Mouse (Mus musculus): ENCODE measurements around the gene Slc35c1. TPM values are rescaled to one million over a fixed set of nuclear protein-coding genes. Genes with fewer than 3 reads are reported as not detected.

Slc35c1 gene
- polyA plus RNA-seq, 1 experiment from 2014 or later, result 8.9 TPM

GRCm38 (mm10) chr2:92446656-92447055 lies 13.7 kb downstream of the Slc35c1 start:
- no peak for ATAC-seq (ENCODE audit: extremely low read depth, insufficient number of reproducible peaks, low FRiP score, low TSS enrichment)
- 0 out of 2 replicates have a peak, but pooled peaks cover 6% of the 10 kb centered on the region for H3K27me3 ChIP-seq (replicated peaks)
- peaks cover 11% of the 10 kb centered on the region for H3K4me1 ChIP-seq
- no peak overlapping the region for H3K4me3 ChIP-seq
- no peak overlapping the region for H3K4me2 ChIP-seq
- WGBS, result 74% methylated on average over 8 of the region's 8 CpGs
- H3K9me3 ChIP-seq, result no peaks in the 10 kb centered on the region
- no peak overlapping the region for H3K27ac ChIP-seq (replicated peaks)
- H3K9ac ChIP-seq, result no peak overlapping the region
- no peaks in the 10 kb centered on the region for H3K36me3 ChIP-seq

- Histone ChIP-seq H3K27me3 (replicated peaks) (0 out of 2 replicates have a peak, but pooled peaks cover 6% of the 10 kb centered on the region), H3K4me3 (no peak overlapping the region), H3K9me3 (no peaks in the 10 kb centered on the region), H3K4me1 (peaks cover 11% of the 10 kb centered on the region), H3K4me2 (no peak overlapping the region), H3K9ac (no peak overlapping the region), H3K36me3 (no peaks in the 10 kb centered on the region), H3K27ac (replicated peaks) (no peak overlapping the region)
- ATAC-seq (ENCODE audit: extremely low read depth, insufficient number of reproducible peaks, low FRiP score, low TSS enrichment), result no peak
- WGBS, result 57% methylated on average over 9 of the region's 9 CpGs
Measured at GRCm38 (mm10) chr2:92445890-92446289, 14.4 kb downstream of the Slc35c1 start.

- H3K27me3 ChIP-seq (replicated peaks), result peaks cover 5% of the 10 kb centered on the region
- H3K36me3 ChIP-seq, result no peaks in the 10 kb centered on the region
- no peak for ATAC-seq (ENCODE audit: extremely low read depth, insufficient number of reproducible peaks, low FRiP score, low TSS enrichment)
- peaks cover 11% of the 10 kb centered on the region for H3K4me1 ChIP-seq
- WGBS, result 23% methylated on average over 4 of the region's 4 CpGs
- H3K4me3 ChIP-seq, result no peak overlapping the region
- no peaks in the 10 kb centered on the region for H3K9me3 ChIP-seq
- H3K27ac ChIP-seq (replicated peaks), result no peak overlapping the region
- no peak overlapping the region for H3K4me2 ChIP-seq
- H3K9ac ChIP-seq, result no peak overlapping the region
Measured at GRCm38 (mm10) chr2:92444376-92444775, 16.0 kb downstream of the Slc35c1 start.

GRCm38 (mm10) chr2:92443313-92443712 lies 17.0 kb downstream of the Slc35c1 start:
- no peak overlapping the region for H3K4me2 ChIP-seq
- ATAC-seq (ENCODE audit: extremely low read depth, insufficient number of reproducible peaks, low FRiP score, low TSS enrichment), result no peak

GRCm38 (mm10) chr2:92442419-92443001 lies 17.8 kb downstream of the Slc35c1 start:
- Histone ChIP-seq H3K27ac (replicated peaks) (0 out of 2 replicates have a peak overlapping the region, but pooled peaks have one; percentile 36), H3K4me1 (peaks cover 11% of the 10 kb centered on the region), H3K36me3 (no peaks in the 10 kb centered on the region), H3K9ac (0 out of 2 replicates have a peak overlapping the region, but pooled peaks have one; percentile 1), H3K4me3 (no peak overlapping the region), H3K9me3 (no peaks in the 10 kb centered on the region), H3K4me2 (peak overlapping the region; percentile 42), H3K27me3 (replicated peaks) (peaks cover 9% of the 10 kb centered on the region)
- no peak for ATAC-seq (ENCODE audit: extremely low read depth, insufficient number of reproducible peaks, low FRiP score, low TSS enrichment)
- 49% methylated on average over 12 of the region's 12 CpGs for WGBS

More at GRCm38 (mm10) chr2:92443313-92443712, 17.0 kb downstream of the Slc35c1 start:
- Histone ChIP-seq H3K36me3 (no peaks in the 10 kb centered on the region), H3K27ac (replicated peaks) (no peak overlapping the region), H3K9me3 (no peaks in the 10 kb centered on the region), H3K4me1 (peaks cover 11% of the 10 kb centered on the region), H3K9ac (no peak overlapping the region), H3K27me3 (replicated peaks) (peaks cover 9% of the 10 kb centered on the region), H3K4me3 (no peak overlapping the region)
- 78% methylated on average over 4 of the region's 4 CpGs for WGBS

GRCm38 (mm10) chr2:92440432-92440831 lies 19.9 kb downstream of the Slc35c1 start:
- Histone ChIP-seq H3K36me3 (no peaks in the 10 kb centered on the region), H3K4me1 (peaks cover 11% of the 10 kb centered on the region), H3K9ac (no peak overlapping the region), H3K27me3 (replicated peaks) (peaks cover 14% of the 10 kb centered on the region), H3K4me3 (no peak overlapping the region), H3K4me2 (no peak overlapping the region), H3K27ac (replicated peaks) (no peak overlapping the region), H3K9me3 (no peaks in the 10 kb centered on the region)
- ATAC-seq (ENCODE audit: extremely low read depth, insufficient number of reproducible peaks, low FRiP score, low TSS enrichment), result no peak
- WGBS, result 63% methylated on average over 6 of the region's 6 CpGs

- Histone ChIP-seq H3K27me3 (replicated peaks) (peaks cover 22% of the 10 kb centered on the region), H3K9me3 (no peaks in the 10 kb centered on the region), H3K36me3 (no peaks in the 10 kb centered on the region), H3K4me3 (no peak overlapping the region), H3K27ac (replicated peaks) (no peak overlapping the region), H3K4me1 (peaks cover 20% of the 10 kb centered on the region), H3K9ac (no peak overlapping the region), H3K4me2 (no peak overlapping the region)
- WGBS, result 45% methylated on average over 3 of the region's 3 CpGs
- ATAC-seq (ENCODE audit: extremely low read depth, insufficient number of reproducible peaks, low FRiP score, low TSS enrichment), result no peak
Measured at GRCm38 (mm10) chr2:92438567-92438966, 21.8 kb downstream of the Slc35c1 start.

GRCm38 (mm10) chr2:92437875-92438274 lies 22.5 kb downstream of the Slc35c1 start:
- under 1% methylated on average over 5 of the region's 5 CpGs for WGBS
- peaks cover 26% of the 10 kb centered on the region for H3K4me1 ChIP-seq
- peak overlapping the region; percentile 24; the same call in 1 of the 2 replicates for H3K4me3 ChIP-seq
- ATAC-seq (ENCODE audit: extremely low read depth, insufficient number of reproducible peaks, low FRiP score, low TSS enrichment), result no peak
- peak overlapping the region; percentile 58 for H3K4me2 ChIP-seq
- no peaks in the 10 kb centered on the region for H3K9me3 ChIP-seq
- no peak overlapping the region for H3K9ac ChIP-seq
- no peak overlapping the region for H3K27ac ChIP-seq (replicated peaks)
- no peaks in the 10 kb centered on the region for H3K36me3 ChIP-seq
- H3K27me3 ChIP-seq (replicated peaks), result peaks cover 22% of the 10 kb centered on the region

- peaks cover 26% of the 10 kb centered on the region for H3K4me1 ChIP-seq
- peaks cover 22% of the 10 kb centered on the region for H3K27me3 ChIP-seq (replicated peaks)
- H3K36me3 ChIP-seq, result no peaks in the 10 kb centered on the region
- 71% methylated on average over 4 of the region's 4 CpGs for WGBS
- H3K27ac ChIP-seq (replicated peaks), result no peak overlapping the region
- H3K4me2 ChIP-seq, result peak overlapping the region; percentile 58; the same call in 1 of the 2 replicates
- no peak for ATAC-seq (ENCODE audit: extremely low read depth, insufficient number of reproducible peaks, low FRiP score, low TSS enrichment)
- H3K9me3 ChIP-seq, result no peaks in the 10 kb centered on the region
- H3K9ac ChIP-seq, result no peak overlapping the region
- H3K4me3 ChIP-seq, result no peak overlapping the region
Measured at GRCm38 (mm10) chr2:92437366-92437765, 23.0 kb downstream of the Slc35c1 start.

- no peak overlapping the region for H3K4me3 ChIP-seq
- H3K4me1 ChIP-seq, result peaks cover 44% of the 10 kb centered on the region
- no peaks in the 10 kb centered on the region for H3K36me3 ChIP-seq
- H3K4me2 ChIP-seq, result peak overlapping the region; percentile 87
- no peak overlapping the region for H3K27ac ChIP-seq (replicated peaks)
- H3K9me3 ChIP-seq, result no peaks in the 10 kb centered on the region
- peaks cover 22% of the 10 kb centered on the region for H3K27me3 ChIP-seq (replicated peaks)
- H3K9ac ChIP-seq, result no peak overlapping the region; the same call in 1 of the 2 replicates
- WGBS, result 52% methylated on average over 6 of the region's 6 CpGs
- no peak for ATAC-seq (ENCODE audit: extremely low read depth, insufficient number of reproducible peaks, low FRiP score, low TSS enrichment)
Measured at GRCm38 (mm10) chr2:92435023-92435422, 25.3 kb downstream of the Slc35c1 start.

GRCm38 (mm10) chr2:92434375-92434745 lies 26.0 kb downstream of the Slc35c1 start:
- peak overlapping the region; percentile 30; the same call in 1 of the 2 replicates for H3K27ac ChIP-seq (replicated peaks)
- H3K27me3 ChIP-seq (replicated peaks), result peaks cover 17% of the 10 kb centered on the region
- no peak for ATAC-seq (ENCODE audit: extremely low read depth, insufficient number of reproducible peaks, low FRiP score, low TSS enrichment)
- H3K9me3 ChIP-seq, result no peaks in the 10 kb centered on the region
- peak overlapping the region; percentile 87 for H3K4me2 ChIP-seq
- WGBS, result 11% methylated on average over 12 of the region's 12 CpGs
- no peaks in the 10 kb centered on the region for H3K36me3 ChIP-seq
- H3K4me3 ChIP-seq, result peak overlapping the region; percentile 90
- peaks cover 51% of the 10 kb centered on the region for H3K4me1 ChIP-seq
- peak overlapping the region; percentile 78 for H3K9ac ChIP-seq
